Mouse (Mus musculus) adrenal gland, postnatal 36 days (tissue): ENCODE data around the gene Olfr578. TPM values are rescaled to one million over a fixed set of nuclear protein-coding genes. Genes with fewer than 3 reads are reported as not detected.

Source experiments
- DNase-seq, 2 experiments: peaks; one replicate each; pipeline ENCODE4 v3.0.0; 2021; ENCODE audit warnings: mixed read lengths in 1 of 2
- long read RNA-seq, 2 experiments: library from polyadenylated mRNA; stranded (forward); transcript quantifications; one replicate each; pipeline ENCODE4 v2.0.0; 2021; ENCODE audit warnings: borderline sequencing depth in 2 of 2
- total RNA-seq, 2 experiments: library from RNA; stranded (reverse); gene quantifications; 2 replicates each; pipeline ENCODE4 v1.2.3; 2021

Gene Olfr578
- total RNA-seq, result not detected
- long read RNA-seq, experiment 1, result 0 reads
- long read RNA-seq, experiment 2, result 0 reads

- DNase-seq, result no peak
Observed at GRCm38 (mm10) chr7:102989224-102989623, at the start of gene Olfr578. Gene Olfr578, minus strand, starts transcription at chr7:102989324.

GRCm38 (mm10) chr7:103037724-103038123 lies 48.6 kb upstream of the Olfr578 start, which contains the start of gene Olfr582:
Gene Olfr582, plus strand, starts transcription at chr7:103038024.
- DNase-seq, result no peak

GRCm38 (mm10) chr7:102975843-102976242 lies 13.3 kb downstream of the Olfr578 start, which contains the start of gene Olfr577:
Gene Olfr577, minus strand, starts transcription at chr7:102975943.
- DNase-seq, result no peak

- DNase-seq, result no peak
Observed at GRCm38 (mm10) chr7:102974399-102974798, 14.7 kb downstream of the Olfr578 start.

DNA sequence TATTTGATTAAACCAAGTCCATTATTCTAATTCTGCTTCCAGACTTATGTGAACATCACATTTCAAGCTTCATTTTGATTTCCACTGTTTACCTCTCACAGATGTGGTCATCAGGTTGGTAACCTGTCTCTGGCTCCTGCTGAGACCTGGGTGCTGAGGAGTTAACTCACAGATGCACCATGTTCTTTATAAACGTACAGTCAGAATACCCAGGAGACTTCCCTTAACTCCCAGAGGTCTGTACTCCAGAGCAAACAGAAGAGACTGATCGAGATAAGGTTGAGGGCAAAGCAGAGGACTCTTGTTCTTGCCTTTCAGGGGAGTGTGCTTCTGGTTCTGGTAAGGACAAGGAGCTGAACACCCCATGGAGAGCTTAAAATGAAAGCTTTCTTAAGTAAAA lies 26.8 kb downstream of the Olfr578 start, which contains the start of gene Olfr576:
Gene Olfr576, plus strand, starts transcription at position 301 of the 400 bp plus-strand sequence.
- no peak for DNase-seq

- no peak for DNase-seq
Observed at GRCm38 (mm10) chr7:102958593-102958992, 30.5 kb downstream of the Olfr578 start, which contains the start of gene Olfr575. Gene Olfr575, minus strand, starts transcription at chr7:102958775.

GRCm38 (mm10) chr7:102958137-102958536 lies 31.0 kb downstream of the Olfr578 start:
- DNase-seq, result no peak

DNA sequence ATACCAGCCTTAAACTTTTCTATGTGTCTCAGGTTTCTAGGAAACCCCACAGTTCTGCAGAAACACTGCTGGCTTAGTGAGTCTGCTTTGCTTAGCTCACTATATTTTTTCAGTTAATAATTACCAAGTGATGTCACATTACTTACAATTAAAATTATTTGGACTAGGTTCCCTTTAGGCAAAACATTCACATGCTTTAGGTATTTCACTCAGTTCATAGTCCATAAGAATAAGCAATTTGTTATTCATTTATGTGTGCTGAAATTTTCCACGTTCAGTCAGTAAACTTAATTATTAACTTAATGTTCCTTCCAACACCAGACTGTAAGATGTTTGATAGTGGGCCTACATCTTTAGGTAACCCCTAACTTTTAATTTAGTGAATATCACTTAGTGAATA lies 38.4 kb downstream of the Olfr578 start:
- DNase-seq, result no peak

DNA sequence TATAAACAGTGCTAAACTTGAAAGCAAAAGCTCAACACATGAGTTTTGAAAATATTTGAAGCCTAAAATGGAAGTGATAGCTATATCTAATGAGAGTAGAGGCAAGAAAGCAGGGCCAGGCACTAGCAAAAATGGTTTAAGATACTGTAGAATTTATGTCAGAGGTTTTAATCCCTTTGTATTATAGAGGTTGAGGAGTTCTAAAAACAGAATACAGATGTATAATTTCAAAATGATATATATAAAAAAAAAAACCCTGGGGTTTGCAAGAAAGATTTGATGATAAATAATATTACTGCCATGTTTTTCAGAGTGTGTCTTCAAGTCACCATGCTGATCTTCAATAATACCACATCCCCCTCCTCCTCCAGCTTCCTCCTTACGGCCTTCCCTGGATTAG lies 41.0 kb downstream of the Olfr578 start, which contains the start of gene Olfr574:
Gene Olfr574, plus strand, starts transcription at position 301 of the 400 bp plus-strand sequence.
- no peak for DNase-seq

DNA sequence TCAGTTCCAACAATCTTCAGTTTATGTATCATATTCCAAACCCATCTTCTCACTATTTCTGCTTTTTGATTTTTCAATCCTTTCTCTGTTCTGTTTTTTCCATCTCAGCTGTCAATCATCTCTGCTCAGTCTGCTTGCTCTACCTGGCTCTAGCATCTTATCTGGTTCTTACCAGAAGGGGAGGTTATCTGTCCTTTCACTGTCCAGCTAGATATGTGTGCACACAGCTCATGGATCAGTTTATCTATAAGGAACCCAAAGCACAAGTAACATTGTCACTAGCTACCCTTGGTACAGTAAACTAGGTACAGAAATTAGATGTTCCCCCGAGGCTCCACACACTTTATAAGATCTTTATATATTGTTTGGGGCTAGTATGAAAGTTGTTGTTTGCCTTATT lies 45.7 kb downstream of the Olfr578 start:
- DNase-seq, result no peak

GRCm38 (mm10) chr7:102942475-102942874 lies 46.6 kb downstream of the Olfr578 start, which contains the start of gene Olfr573-ps1:
Gene Olfr573-ps1, minus strand, starts transcription at chr7:102942575.
- no peak for DNase-seq

Other genes with a start within 250 kb of the Olfr578 start
- not detected for gene Olfr560, start 230.0 kb downstream of the Olfr578 start, total RNA-seq
- gene Olfr78, start 229.9 kb downstream of the Olfr578 start, total RNA-seq, result under 1 TPM; 0.20 to 0.26 TPM
- gene Olfr561, start 218.1 kb downstream of the Olfr578 start, total RNA-seq, result not detected
- gene Olfr564, start 185.8 kb downstream of the Olfr578 start, total RNA-seq, result not detected
- not detected for gene Olfr566, start 130.6 kb downstream of the Olfr578 start, total RNA-seq
- gene Olfr568, start 112.2 kb downstream of the Olfr578 start, total RNA-seq, result not detected
- not detected for gene Olfr569, start 98.4 kb downstream of the Olfr578 start, total RNA-seq
- not detected for gene Olfr570, start 94.7 kb downstream of the Olfr578 start, total RNA-seq
- not detected for gene Olfr571, start 71.8 kb downstream of the Olfr578 start, total RNA-seq
- gene Olfr572, start 64.9 kb downstream of the Olfr578 start, total RNA-seq, result not detected
- gene Olfr573-ps1, start 46.7 kb downstream of the Olfr578 start, total RNA-seq, result not detected
- gene Olfr574, start 40.9 kb downstream of the Olfr578 start, total RNA-seq, result not detected
- not detected for gene Olfr575, start 30.5 kb downstream of the Olfr578 start, total RNA-seq
- gene Olfr576, start 26.7 kb downstream of the Olfr578 start, total RNA-seq, result not detected
- not detected for gene Olfr577, start 13.4 kb downstream of the Olfr578 start, total RNA-seq
- not detected for gene Olfr582, start 48.7 kb upstream of the Olfr578 start, total RNA-seq
- gene Olfr583, start 62.0 kb upstream of the Olfr578 start, total RNA-seq, result not detected
- not detected for gene Olfr584, start 92.6 kb upstream of the Olfr578 start, total RNA-seq
- gene Olfr585, start 108.4 kb upstream of the Olfr578 start, total RNA-seq, result not detected
- not detected for gene Olfr586, start 136.3 kb upstream of the Olfr578 start, total RNA-seq
- gene Olfr588-ps1, start 151.6 kb upstream of the Olfr578 start, total RNA-seq, result not detected
- not detected for gene Olfr589, start 167.0 kb upstream of the Olfr578 start, total RNA-seq
- gene Olfr591, start 189.0 kb upstream of the Olfr578 start, total RNA-seq, result not detected
- gene Olfr592, start 195.5 kb upstream of the Olfr578 start, total RNA-seq, result not detected
- gene Olfr593, start 222.5 kb upstream of the Olfr578 start, total RNA-seq, result not detected
- gene Olfr594, start 227.7 kb upstream of the Olfr578 start, total RNA-seq, result not detected